Mouse (Mus musculus) gastrocnemius, postnatal 25 days (tissue): ENCODE results near the gene Ift27. TPM values are rescaled to one million over a fixed set of nuclear protein-coding genes. Genes with fewer than 3 reads are reported as not detected.

Experiments
- DNase-seq: peaks from one replicate; pipeline ENCODE4 v3.0.0; 2022
- long read RNA-seq, 2 experiments: library from polyadenylated mRNA; stranded (forward); transcript quantifications; one replicate each; pipeline ENCODE4 v2.0.0; 2021
- total RNA-seq, 2 experiments: library from RNA; stranded (reverse); gene quantifications; 1 replicate in 1 of 2; 2 replicates in 1 of 2; pipeline ENCODE4 v1.2.3; 2021

The Ift27 gene
- 10 to 100 TPM; 20.2 to 22.5 TPM for total RNA-seq
- long read RNA-seq, experiment 1, transcript Ift27-201 (7 exons, 1,013 nt), result major isoform, 12 of 21 reads
- long read RNA-seq, experiment 1, partial matches to known transcripts, result 5 of 21 reads
- long read RNA-seq, experiment 1, other reads (novel, unspliced or antisense), result 4 of 21 reads
- long read RNA-seq, experiment 2, transcript Ift27-201 (7 exons, 1,013 nt), result major isoform, 14 of 22 reads
- long read RNA-seq, experiment 2, partial matches to known transcripts, result 4 of 22 reads
- long read RNA-seq, experiment 2, other reads (novel, unspliced or antisense), result 4 of 22 reads

- DNase-seq, result peak; percentile 99
Measured at GRCm38 (mm10) chr15:78173972-78174886, at the start of gene Ift27. Gene Ift27, minus strand, starts transcription at chr15:78174107.

DNA sequence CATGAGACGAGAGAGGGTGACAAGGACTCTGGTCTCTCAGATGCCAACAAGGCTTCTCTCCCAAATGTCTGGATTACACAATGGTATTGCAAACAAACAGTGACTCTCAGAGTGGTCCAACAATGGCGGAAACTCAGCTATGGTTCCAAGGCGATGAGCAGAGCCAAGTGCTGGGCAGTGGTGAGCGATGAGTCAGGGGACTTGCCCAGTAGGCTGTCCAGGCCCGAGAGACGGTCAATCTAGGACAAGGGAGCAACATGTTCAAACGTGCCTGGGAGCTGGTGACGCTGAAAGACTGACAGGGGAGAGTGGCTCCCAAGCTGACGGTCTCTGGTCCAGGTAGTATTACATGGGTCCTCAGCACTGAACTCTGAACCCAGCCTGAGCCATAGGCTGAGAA, 41.4 kb upstream of the Ift27 start:
- DNase-seq, result no peak

DNA sequence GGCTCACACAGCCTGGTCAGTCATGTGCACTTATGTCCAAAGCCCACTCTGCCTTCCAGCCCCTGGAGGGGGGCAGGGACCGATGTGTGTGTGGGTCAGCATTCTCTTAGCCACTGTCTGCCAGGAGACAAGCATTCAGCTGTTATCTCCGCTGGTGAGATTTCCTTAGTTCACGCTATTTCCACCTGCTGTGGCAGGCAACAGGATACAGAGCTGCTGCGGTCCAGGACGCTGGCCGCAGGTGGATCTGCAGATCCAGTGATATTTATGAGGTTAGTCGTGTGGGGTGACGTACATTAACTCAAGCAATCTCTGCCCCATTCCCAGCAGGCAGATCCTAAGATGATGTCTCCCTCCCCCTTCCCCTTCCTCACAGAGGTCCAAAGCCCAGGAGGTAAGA, 37.5 kb upstream of the Ift27 start:
- DNase-seq, result no peak

GRCm38 (mm10) chr15:78210203-78210602, 36.3 kb upstream of the Ift27 start:
- DNase-seq, result no peak

DNA sequence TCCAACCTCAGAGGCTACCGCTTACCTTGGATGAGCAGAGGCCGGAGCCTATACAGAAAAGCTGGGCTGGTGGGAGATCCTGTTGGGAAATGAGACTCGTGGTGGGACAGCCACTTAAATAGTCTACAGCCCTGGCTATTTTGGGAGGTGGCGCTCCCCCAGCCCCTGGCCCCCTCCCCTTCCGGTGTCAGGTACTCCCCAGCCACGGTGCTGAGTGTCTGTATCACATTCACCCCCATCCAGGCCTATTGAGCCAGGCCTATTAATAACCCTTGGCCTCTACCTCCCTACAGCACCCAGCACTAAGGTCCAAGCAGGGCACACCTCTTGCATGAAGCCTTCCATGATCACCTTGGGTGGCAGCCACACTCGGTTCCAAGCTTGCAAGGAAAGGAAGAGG, 32.4 kb upstream of the Ift27 start, which contains the start of gene Pvalb:
TSS of gene Pvalb (minus strand) at position 89 of the 400 bp plus-strand sequence.
- peak; percentile 78 for DNase-seq

GRCm38 (mm10) chr15:78205192-78205591, 31.3 kb upstream of the Ift27 start:
- peak; percentile 84 for DNase-seq

GRCm38 (mm10) chr15:78204053-78204847, 30.3 kb upstream of the Ift27 start:
- no peak for DNase-seq

- DNase-seq, result peak; percentile 65
Measured at GRCm38 (mm10) chr15:78195096-78195880, 21.4 kb upstream of the Ift27 start.

- no peak for DNase-seq
Measured at GRCm38 (mm10) chr15:78194320-78194719, 20.4 kb upstream of the Ift27 start.

DNA sequence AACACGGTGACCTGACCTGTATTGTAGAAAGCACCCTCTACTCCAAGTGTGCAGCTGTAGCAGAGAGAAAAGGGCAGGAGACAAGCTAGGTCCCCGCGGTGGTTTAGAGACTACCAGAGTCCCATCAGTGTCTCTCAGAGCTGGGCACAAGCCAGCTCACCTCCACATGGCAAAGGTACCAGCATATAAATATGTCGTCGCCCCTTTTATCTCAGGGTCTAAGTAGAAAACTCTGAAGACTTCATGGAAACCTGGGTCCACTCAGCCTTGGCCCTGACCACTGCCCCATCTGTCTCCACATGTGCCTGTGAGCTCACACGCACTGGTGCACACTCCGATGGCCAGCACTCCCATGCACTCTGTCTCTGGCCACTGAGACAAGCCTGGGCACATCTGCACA, 15.7 kb upstream of the Ift27 start:
- DNase-seq, result no peak

DNA sequence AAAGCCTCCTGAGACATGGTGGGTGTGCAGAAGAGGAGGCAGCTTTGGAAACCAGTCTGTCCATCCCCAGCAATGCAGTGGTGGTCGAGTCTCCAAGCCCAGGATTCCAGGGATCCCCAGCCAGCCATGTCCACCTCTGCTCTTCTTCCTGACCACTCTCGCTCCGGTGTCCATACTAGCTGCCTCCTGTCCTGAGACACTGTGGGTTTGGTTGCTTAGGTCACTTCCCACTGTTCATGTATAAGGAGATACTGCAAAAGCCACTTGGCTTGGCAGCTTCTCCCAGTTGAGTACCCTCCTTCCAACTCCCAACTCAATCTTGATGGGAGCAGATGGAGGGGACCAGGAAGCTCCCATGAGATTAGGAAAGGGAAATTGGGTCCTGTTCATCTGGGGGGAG, 14.6 kb upstream of the Ift27 start:
- no peak for DNase-seq

- no peak for DNase-seq
Measured at GRCm38 (mm10) chr15:78186906-78187305, 13.0 kb upstream of the Ift27 start.

- no peak for DNase-seq
Measured at GRCm38 (mm10) chr15:78185609-78186008, 11.7 kb upstream of the Ift27 start.

GRCm38 (mm10) chr15:78184855-78185254, 10.9 kb upstream of the Ift27 start:
- no peak for DNase-seq

- no peak for DNase-seq
Measured at GRCm38 (mm10) chr15:78181701-78182405, 7.9 kb upstream of the Ift27 start.

DNA sequence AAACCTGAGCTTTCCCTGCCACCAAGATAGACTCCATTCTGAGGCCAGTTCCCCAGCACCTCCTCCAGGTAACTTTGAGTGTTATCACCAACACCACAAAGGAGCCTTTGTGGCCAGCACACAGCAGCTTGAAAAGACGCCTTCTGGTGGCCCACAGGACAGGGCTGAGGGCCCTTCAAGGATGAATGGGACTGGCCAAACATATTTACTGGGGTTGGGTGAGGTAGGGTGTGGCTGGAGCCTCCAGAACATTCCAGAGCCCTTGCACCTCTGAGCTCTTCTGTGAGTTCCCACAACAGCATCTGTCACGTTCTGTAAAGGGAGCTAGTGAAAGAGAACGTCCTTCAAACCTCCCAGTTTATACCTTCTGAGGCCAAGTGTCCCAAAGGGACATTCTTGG, 5.9 kb upstream of the Ift27 start:
- DNase-seq, result no peak

GRCm38 (mm10) chr15:78178397-78178796, 4.5 kb upstream of the Ift27 start:
- peak; percentile 55 for DNase-seq

DNA sequence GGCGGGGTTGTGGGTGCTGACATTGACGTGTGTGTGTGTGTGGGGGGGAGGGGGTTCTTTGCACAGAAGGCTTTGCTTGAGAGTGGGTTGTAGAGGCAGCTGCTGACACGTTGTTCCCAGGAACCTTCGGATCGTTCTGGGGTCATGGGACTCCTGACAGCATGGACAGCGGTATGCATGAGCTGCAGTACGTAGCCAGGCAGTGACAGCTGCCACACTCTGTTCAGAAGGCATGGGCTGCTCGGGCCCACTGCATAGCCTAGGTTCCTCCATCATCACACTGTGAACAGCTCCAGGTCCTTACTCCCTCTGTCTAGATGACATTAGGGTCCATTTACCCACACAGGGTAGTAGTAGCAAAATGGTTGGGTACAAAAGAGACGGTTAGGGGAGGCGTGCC, 3.4 kb upstream of the Ift27 start:
- DNase-seq, result no peak

DNA sequence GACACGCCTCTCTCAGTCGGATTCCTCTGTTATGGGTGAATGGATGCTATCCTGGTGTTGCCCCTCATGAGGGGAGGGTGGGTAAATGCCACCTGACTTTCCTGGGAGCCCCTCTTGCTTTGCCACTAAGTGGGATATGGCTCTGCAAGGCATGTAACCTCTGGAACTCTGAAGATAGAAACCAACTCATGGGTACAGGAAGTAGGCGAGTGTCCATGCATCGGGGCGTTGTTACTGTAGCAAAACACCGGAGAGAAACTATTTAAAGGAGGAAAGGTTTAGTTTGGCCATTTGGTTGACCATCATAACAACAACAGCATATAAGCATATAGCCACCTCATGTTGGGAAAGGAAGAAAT, 959 bp upstream of the Ift27 start:
- DNase-seq, result no peak

DNA sequence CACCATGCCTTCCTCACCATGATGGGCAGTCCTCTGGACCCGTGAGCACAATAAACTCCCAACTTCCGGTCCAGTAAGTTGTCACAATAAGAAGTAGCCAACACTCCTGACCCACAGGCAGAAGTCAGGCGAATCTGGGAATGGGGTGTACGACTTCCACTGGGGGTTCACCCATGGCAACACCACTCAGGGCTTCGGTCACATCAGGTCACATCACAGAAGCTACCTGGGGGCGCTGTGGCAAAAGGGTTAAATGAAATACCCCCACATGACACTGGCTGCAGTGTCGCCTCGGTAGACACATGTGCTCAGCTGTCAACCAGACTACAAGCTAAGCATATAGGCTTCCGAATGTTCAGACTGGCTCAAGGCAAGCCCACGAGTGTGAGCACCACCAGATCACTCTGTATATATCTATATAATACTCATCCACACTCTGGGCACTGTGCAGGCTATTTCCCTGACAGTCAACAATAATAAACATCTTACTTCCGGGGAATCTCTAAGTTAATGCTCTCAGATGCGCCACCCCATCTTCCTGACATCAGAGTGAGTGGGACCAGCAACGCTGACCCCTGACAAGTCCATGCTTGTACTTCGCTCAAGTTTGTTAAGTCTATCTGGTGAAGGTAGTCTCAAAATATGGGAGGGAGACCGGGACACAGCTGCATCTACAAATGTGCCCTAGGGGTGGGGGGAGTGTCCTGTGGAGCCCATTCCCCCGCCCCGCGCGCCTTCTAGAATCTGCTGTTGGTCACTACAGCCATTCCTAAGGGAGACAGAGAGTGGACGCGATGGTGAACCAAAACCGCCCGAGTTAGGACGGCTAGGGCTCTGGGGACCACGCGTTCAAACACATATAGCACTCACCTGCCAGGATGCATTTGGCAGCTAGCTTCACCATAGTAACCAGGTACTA, 749 bp downstream of the Ift27 start:
- DNase-seq, result no peak
